Mouse (Mus musculus) liver, adult 2 months (tissue): ENCODE measurements around the gene Rap1a. TPM values are rescaled to one million over a fixed set of nuclear protein-coding genes. Genes with fewer than 3 reads are reported as not detected.

Experiments used
- DNase-seq: peaks from one replicate; pipeline ENCODE4 v3.0.0-alpha.2; 2011; ENCODE audit warnings: low read depth, low spot score; ENCODE audit errors: extremely low read depth
- H3K27ac ChIP-seq: fragments of 200-500 bp; replicated peaks from 2 replicates; pipeline ENCODE4 v1.5.1; 2012; ENCODE audit warnings: low read depth, mild to moderate bottlenecking, control low read depth, inconsistent platforms, low read length; ENCODE audit not compliant: insufficient read depth
- H3K27me3 ChIP-seq: fragments of 200-500 bp; 2 replicates; pipeline ENCODE4 v1.6.1; 2012; ENCODE audit warnings: mild to moderate bottlenecking, moderate library complexity, low read length, inconsistent platforms; ENCODE audit not compliant: control insufficient read depth, insufficient read depth
- H3K36me3 ChIP-seq: fragments of 200-500 bp; 2 replicates; pipeline ENCODE4 v1.6.1; 2012; ENCODE audit warnings: low read length, inconsistent platforms; ENCODE audit not compliant: control insufficient read depth, insufficient read depth
- H3K4me1 ChIP-seq: fragments of 200-500 bp; 2 replicates; pipeline ENCODE4 v1.6.1; 2011; ENCODE audit warnings: low read length; ENCODE audit not compliant: control insufficient read depth, insufficient read depth
- H3K4me3 ChIP-seq: fragments of 200-500 bp; 2 replicates; pipeline ENCODE4 v1.5.1; 2011; ENCODE audit warnings: low read depth, mild to moderate bottlenecking, control low read depth, low read length, moderate library complexity; ENCODE audit not compliant: insufficient read depth
- H3K79me2 ChIP-seq: fragments of 200-500 bp; 2 replicates; pipeline ENCODE4 v1.6.1; 2012; ENCODE audit warnings: inconsistent platforms, mild to moderate bottlenecking, low read length, moderate library complexity; ENCODE audit not compliant: control insufficient read depth, insufficient read depth
- H3K9ac ChIP-seq: fragments of 200-500 bp; 2 replicates; pipeline ENCODE4 v1.6.1; 2012; ENCODE audit warnings: low read depth, mild to moderate bottlenecking, control low read depth, inconsistent platforms, low read length
- CTCF ChIP-seq: fragments of 200-500 bp; IDR thresholded peaks from 2 replicates; pipeline ENCODE4 v1.5.1; 2011; ENCODE audit warnings: low read depth, low read length, control low read depth
- POLR2A ChIP-seq: fragments of 200-500 bp; IDR thresholded peaks from 2 replicates; pipeline ENCODE4 v1.6.1; 2011; ENCODE audit warnings: low read length, control low read depth; ENCODE audit not compliant: insufficient read depth; ENCODE audit errors: extremely low read depth
- WGBS: fragments of 180-500 bp; shearing (Covaris S2); methylation state at CpG from one replicate; pipeline ENCODE4 v1.1.7; 2018; 5-methylcytosine and 5-hydroxymethylcytosine counted together
- polyA plus RNA-seq: library from polyadenylated mRNA; depleted of rRNA; stranded (reverse); fragments of >200 nt; gene quantifications from 2 replicates; pipeline ENCODE4 v1.2.3, GENCODE M21; 2012; rRNA removed
- total RNA-seq: library from RNA; depleted of rRNA; stranded (reverse); fragments of >200 nt; gene quantifications from 2 replicates; pipeline ENCODE4 v1.2.3, GENCODE M21; 2014; rRNA removed

The Rap1a gene
- total and polyA plus RNA-seq, 2 experiments = 8.7 to 65.2 TPM

DNA sequence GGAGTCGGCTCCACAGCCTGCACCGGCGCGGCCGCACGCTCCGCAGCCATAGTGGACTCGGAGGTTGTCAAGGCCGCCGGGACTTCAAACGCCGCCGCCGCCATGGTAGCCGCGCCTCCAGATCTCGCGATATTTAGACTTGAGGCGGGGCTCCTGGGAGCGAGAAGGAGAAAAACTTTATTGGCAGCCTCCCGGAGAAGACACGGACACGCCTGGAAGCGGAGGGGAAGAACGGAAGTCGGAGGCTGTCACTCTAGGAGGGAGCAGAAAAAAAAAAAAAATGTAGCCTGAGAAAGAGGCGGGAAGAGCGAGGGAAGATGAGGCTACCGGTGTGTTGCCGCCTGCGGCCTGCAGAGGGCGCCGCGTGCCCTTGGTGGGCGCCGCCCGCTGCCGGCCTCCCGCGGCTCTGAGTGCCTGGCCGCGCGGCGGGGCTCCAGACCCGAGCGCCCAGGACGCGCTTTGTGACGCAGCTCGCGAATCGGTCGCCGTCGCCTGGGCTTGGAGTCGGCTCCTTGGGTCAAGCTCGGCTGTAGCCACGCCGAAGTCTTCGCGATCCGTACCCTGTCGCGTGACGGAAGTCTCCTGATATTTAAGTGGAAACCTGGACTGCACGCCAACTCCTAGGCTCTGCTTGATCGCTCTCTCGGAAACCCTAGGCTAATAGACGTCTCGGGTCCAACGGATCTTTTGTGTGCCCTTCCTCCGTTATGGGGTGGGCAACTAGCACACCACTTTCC, 113.6 kb downstream of the Rap1a start, which contains the start of gene Ddx20:
Gene Ddx20 (minus strand): TSS at position 251 of the 737 bp plus-strand sequence.
- DNase-seq = peak; percentile 96
- peak within 1 kb of the TSS; percentile 87 for H3K4me3 ChIP-seq
- H3K27ac ChIP-seq = peak within 1 kb of the TSS; percentile 89
- peak within 1 kb of the TSS; percentile 92 for H3K9ac ChIP-seq
- 0 out of 2 replicates have a peak, but pooled peaks cover 5% of the 10 kb centered on the region for H3K79me2 ChIP-seq
- TF ChIP-seq CTCF (peak; percentile 85), POLR2A (0 out of 2 replicates have a peak, but pooled peaks have one; percentile 32)
- peaks cover 7% of the 10 kb centered on the region; the same call in 1 of the 2 replicates for H3K36me3 ChIP-seq
- 0 out of 2 replicates have a peak, but pooled peaks cover 4% of the 10 kb centered on the region for H3K4me1 ChIP-seq
- no peaks in the 10 kb centered on the region for H3K27me3 ChIP-seq
- WGBS = under 1% methylated on average over 72 of the region's 72 CpGs

DNA sequence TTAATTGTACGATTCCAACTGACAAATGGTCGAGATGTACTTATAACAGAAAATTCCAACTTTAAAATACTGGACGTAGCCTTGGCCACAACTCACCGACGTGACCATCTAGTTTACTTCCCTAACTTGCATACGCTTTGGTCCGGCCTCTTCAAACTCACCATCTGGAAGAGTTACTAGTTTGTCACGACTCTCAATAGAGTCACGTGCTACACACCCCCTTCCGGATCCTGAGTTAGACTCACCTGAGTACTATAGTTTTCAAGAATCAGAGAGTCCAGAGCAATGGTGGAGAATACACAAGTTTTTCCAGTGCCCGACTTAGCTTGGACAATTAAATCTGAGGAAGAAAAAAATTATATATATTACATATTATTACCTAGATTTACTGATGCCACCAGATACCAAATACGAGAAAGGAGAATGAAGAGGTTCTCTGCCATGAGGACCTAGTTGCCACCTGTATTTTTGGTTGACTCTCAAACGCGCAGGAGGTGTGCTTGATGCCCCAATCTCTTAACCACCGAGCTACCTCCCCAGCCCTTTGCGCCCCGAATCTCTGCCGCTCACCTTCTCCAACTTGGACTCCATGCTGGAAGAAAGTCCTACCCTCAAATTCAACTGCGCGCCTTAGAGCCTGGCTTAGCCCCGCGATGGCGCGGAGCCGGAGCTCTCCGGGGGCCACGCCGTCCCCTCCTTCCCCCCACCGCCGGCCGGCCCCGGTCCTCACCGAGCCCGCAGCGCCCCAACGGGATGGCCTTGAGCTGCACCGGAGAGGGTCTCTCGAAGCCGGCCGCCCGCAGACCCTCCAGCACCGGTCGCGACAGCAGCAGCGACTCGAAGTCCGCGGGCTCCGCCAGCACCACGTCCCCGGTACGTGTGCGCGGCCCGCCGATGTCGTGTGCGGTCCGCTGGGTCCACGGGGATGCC, 114.5 kb downstream of the Rap1a start:
- H3K79me2 ChIP-seq = 0 out of 2 replicates have a peak, but pooled peaks cover 5% of the 10 kb centered on the region
- 7% methylated on average over 60 of the region's 60 CpGs for WGBS
- DNase-seq = peak; percentile 16
- TF ChIP-seq POLR2A (no peak), CTCF (no peak)
- H3K36me3 ChIP-seq = peaks cover 11% of the 10 kb centered on the region; the same call in 1 of the 2 replicates
- peak overlapping the region; percentile 92 for H3K9ac ChIP-seq
- 0 out of 2 replicates have a peak, but pooled peaks cover 4% of the 10 kb centered on the region for H3K4me1 ChIP-seq
- H3K27ac ChIP-seq = 0 out of 2 replicates have a peak overlapping the region, but pooled peaks have one; percentile 1
- peak overlapping the region; percentile 87 for H3K4me3 ChIP-seq
- H3K27me3 ChIP-seq = no peaks in the 10 kb centered on the region

DNA sequence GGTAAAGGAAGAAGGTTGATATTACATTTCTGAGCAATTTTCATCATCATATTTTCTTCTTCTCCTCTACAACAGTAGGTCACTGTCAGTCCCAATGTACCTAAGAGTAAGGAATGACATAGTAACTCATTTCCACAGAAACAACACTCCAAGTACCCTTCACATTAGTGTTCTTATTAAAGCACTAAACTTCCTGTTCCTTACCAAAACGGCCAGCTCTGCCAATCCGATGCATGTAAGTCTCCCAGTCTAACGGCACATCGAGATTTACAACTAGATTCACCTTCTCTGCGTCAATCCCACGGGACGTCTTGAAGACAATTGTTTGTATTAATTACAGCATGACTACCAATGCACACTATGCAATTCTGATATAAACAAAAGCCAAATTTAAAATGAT, 120.8 kb downstream of the Rap1a start:
- no peak overlapping the region for H3K27ac ChIP-seq
- H3K36me3 ChIP-seq = peaks cover 40% of the 10 kb centered on the region
- no peak for DNase-seq
- WGBS = 91% methylated on average over 7 of the region's 7 CpGs
- no peaks in the 10 kb centered on the region for H3K27me3 ChIP-seq
- TF ChIP-seq CTCF = no peak
- no peak for TF ChIP-seq POLR2A
- H3K4me1 ChIP-seq = no peaks in the 10 kb centered on the region
- no peak overlapping the region for H3K4me3 ChIP-seq
- H3K79me2 ChIP-seq = no peaks in the 10 kb centered on the region
- no peak overlapping the region for H3K9ac ChIP-seq

Other genes starting within 250 kb of the Rap1a start
- gene Ddx20, start 113.8 kb downstream of the Rap1a start, total RNA-seq = 7.3 and 7.9 TPM in 2 replicates
- 6.9 and 7.4 TPM in 2 replicates for gene Ddx20, start 113.8 kb downstream of the Rap1a start, polyA plus RNA-seq
- 0.09 and 0.13 TPM in 2 replicates for gene Inka2, start 96.7 kb downstream of the Rap1a start, total RNA-seq
- 0.06 and 0.07 TPM in 2 replicates for gene Inka2, start 96.7 kb downstream of the Rap1a start, polyA plus RNA-seq
- gene Adora3, start 69.5 kb upstream of the Rap1a start, total RNA-seq = 0.09 TPM in 1 of 2 replicates, not detected in the other
- 0.06 TPM in 1 of 2 replicates, not detected in the other for gene Adora3, start 69.5 kb upstream of the Rap1a start, polyA plus RNA-seq
- 0.27 TPM in 1 of 2 replicates, not detected in the other for gene Tmigd3, start 69.6 kb upstream of the Rap1a start, total RNA-seq
- 0.12 TPM in 1 of 2 replicates, not detected in the other for gene Tmigd3, start 69.6 kb upstream of the Rap1a start, polyA plus RNA-seq
- gene I830077J02Rik, start 131.3 kb upstream of the Rap1a start, total RNA-seq = 0.40 and 0.55 TPM in 2 replicates
- gene I830077J02Rik, start 131.3 kb upstream of the Rap1a start, polyA plus RNA-seq = 0.39 and 0.54 TPM in 2 replicates
- gene Wdr77, start 158.0 kb upstream of the Rap1a start, total RNA-seq = 7.7 and 10.6 TPM in 2 replicates
- 24.1 and 30.1 TPM in 2 replicates for gene Wdr77, start 158.0 kb upstream of the Rap1a start, polyA plus RNA-seq
- 445 and 641 TPM in 2 replicates for gene Atp5f1, start 158.8 kb upstream of the Rap1a start, total RNA-seq
- gene Atp5f1, start 158.8 kb upstream of the Rap1a start, polyA plus RNA-seq = 237 and 247 TPM in 2 replicates
- gene Ovgp1, start 172.4 kb upstream of the Rap1a start, total RNA-seq = 0.37 and 0.67 TPM in 2 replicates
- gene Ovgp1, start 172.4 kb upstream of the Rap1a start, polyA plus RNA-seq = 0.21 and 0.34 TPM in 2 replicates
- gene Pifo, start 213.3 kb upstream of the Rap1a start, total RNA-seq = not detected in 2 replicates
- not detected in 2 replicates for gene Pifo, start 213.3 kb upstream of the Rap1a start, polyA plus RNA-seq
- gene Chil5, start 231.5 kb upstream of the Rap1a start, total RNA-seq = not detected in 2 replicates
- not detected in 2 replicates for gene Chil5, start 231.5 kb upstream of the Rap1a start, polyA plus RNA-seq